Mouse (Mus musculus): Measurements from ENCODE around the gene Plin5. TPM values are rescaled to one million over a fixed set of nuclear protein-coding genes. Genes with fewer than 3 reads are reported as not detected.
"Not testable (repeated sequence)": the region's sequence is repeated elsewhere in the genome, so short reads cannot be mapped to it uniquely, and the experiment has no call there.

Gene Plin5
- polyA plus RNA-seq, 1 experiment from 2014 or later, result 1.2 TPM

DNA sequence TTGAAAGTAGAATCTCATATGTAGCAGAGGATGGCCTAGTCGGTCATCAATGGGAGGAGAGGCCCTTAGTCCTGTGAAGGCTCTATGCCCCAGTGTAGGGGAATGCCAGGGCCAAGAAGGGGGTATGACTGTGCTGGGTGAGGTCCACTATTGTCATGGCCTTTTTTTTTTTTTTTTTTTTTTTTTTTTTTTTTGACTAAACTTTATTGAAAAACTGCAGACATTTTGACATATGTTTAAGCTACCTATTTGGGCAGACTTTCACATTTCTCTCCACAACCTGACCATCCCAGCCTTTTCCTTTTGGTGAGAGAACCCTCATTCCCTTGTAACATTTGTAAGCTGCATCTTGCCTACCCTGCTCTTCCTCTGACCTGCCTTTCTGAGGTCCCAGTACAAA, 25.1 kb downstream of the Plin5 start:
- no peak overlapping the region for H3K4me2 ChIP-seq (ENCODE audit: low read depth, low read length)
- ATAC-seq (ENCODE audit: insufficient read depth, low FRiP score), result no peak
- H3K9ac ChIP-seq (ENCODE audit: low read length), result no peak overlapping the region
- 88% methylated on average over 1 of the region's 1 CpGs for WGBS
- peaks cover 21% of the 10 kb centered on the region; the same call in 1 of the 2 replicates for H3K36me3 ChIP-seq (ENCODE audit: control insufficient read depth, insufficient read depth, low read length)
- no peaks in the 10 kb centered on the region for H3K27me3 ChIP-seq (ENCODE audit: control insufficient read depth, insufficient read depth, low read length)
- no peaks in the 10 kb centered on the region for H3K4me1 ChIP-seq (ENCODE audit: control insufficient read depth, insufficient read depth, low read length)
- peak overlapping the region; percentile 51 for H3K27ac ChIP-seq (ENCODE audit: low read length)
- H3K9me3 ChIP-seq (replicated peaks; ENCODE audit: control insufficient read depth, low read length), result no peaks in the 10 kb centered on the region
- H3K4me3 ChIP-seq (replicated peaks; ENCODE audit: low read length), result no peak overlapping the region

DNA sequence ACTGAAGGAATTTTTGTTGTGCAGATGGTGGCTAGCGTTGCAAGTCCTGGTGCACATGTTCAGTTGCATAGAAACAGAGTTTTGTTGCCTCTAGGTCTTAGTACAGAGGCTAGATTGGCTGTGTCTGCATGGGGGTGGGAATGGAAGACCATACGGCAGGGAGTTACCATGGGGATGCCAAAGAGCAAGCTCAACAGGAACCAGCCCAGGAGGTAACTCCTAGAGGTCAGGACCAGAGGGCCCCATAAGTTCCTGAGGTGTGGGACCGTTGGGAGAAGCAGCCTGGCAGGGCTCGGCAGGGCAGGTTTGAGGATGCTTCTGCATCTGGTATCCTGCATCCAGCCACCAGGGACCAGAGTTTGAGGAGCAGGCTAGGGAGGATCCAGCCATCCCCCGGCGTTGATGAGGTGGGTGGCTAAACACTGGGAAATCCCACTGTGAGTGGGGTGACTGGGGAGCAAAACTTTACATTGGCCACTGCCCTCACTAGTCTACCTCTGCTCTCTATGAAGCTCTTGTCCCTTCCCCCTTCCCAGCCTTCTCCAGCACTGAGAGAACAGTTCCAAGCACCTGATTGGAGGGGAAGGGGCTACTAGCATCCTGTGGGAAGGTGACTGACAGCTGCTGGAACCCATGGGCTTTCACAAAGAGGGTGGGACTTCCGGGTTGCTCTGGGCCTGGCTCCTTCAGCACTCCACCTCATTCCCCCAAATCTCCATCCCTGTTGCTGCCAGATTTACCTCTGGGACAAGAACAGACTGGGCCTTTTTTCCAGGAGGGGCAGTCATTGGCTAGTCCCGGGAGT, 36.4 kb downstream of the Plin5 start:
- WGBS, result 8% methylated on average over 8 of the region's 8 CpGs
- no peak overlapping the region for H3K27ac ChIP-seq (ENCODE audit: low read length)
- ATAC-seq (ENCODE audit: insufficient read depth, low FRiP score), result no peak

DNA sequence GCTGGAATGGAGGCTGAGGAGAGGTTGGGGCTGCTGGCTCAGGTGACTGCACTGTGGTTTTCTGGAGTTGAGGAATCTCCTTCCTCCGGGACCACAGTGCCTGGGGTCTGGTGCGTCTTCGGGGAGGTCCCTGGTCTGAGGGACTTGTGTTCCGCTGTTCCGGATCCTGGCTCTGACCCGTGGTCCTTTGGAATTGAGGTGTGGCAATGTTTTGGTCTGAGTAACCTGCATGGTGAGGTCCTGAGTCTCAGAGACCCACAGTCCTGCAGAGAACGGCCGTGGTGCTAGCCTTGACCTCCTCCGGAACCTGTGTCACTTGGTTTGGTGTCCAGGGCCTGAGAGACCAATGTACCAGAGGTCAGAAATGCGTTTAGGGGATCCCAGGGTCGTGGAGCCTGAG, 37.5 kb downstream of the Plin5 start:
- WGBS, result 1% methylated on average over 11 of the region's 11 CpGs
- Histone ChIP-seq H3K9me3 (replicated peaks; ENCODE audit: control insufficient read depth, low read length) (no peaks in the 10 kb centered on the region), H3K27ac (ENCODE audit: low read length) (peak overlapping the region; percentile 71; the same call in 1 of the 2 replicates), H3K4me1 (ENCODE audit: control insufficient read depth, insufficient read depth, low read length) (peaks cover 19% of the 10 kb centered on the region), H3K9ac (ENCODE audit: low read length) (peak overlapping the region; percentile 90), H3K27me3 (ENCODE audit: control insufficient read depth, insufficient read depth, low read length) (no peaks in the 10 kb centered on the region), H3K36me3 (ENCODE audit: control insufficient read depth, insufficient read depth, low read length) (peaks cover 13% of the 10 kb centered on the region; the same call in 1 of the 2 replicates), H3K4me3 (replicated peaks; ENCODE audit: low read length) (peak overlapping the region; percentile 87), H3K4me2 (ENCODE audit: low read depth, low read length) (peak overlapping the region; percentile 69)
- no peak for ATAC-seq (ENCODE audit: insufficient read depth, low FRiP score)

More for the DNA sequence above, 36.4 kb downstream of the Plin5 start:
- Histone ChIP-seq H3K4me3 (replicated peaks; ENCODE audit: low read length) (peak overlapping the region; percentile 87), H3K9ac (ENCODE audit: low read length) (peak overlapping the region; percentile 90), H3K9me3 (replicated peaks; ENCODE audit: control insufficient read depth, low read length) (no peaks in the 10 kb centered on the region), H3K27me3 (ENCODE audit: control insufficient read depth, insufficient read depth, low read length) (no peaks in the 10 kb centered on the region), H3K4me2 (ENCODE audit: low read depth, low read length) (peak overlapping the region; percentile 69), H3K36me3 (ENCODE audit: control insufficient read depth, insufficient read depth, low read length) (peaks cover 13% of the 10 kb centered on the region; the same call in 1 of the 2 replicates), H3K4me1 (ENCODE audit: control insufficient read depth, insufficient read depth, low read length) (peaks cover 13% of the 10 kb centered on the region)

GRCm38 (mm10) chr17:56078880-56079795, 38.3 kb downstream of the Plin5 start, which contains the start of gene Hdgfl2:
Gene Hdgfl2, plus strand, starts transcription at chr17:56079634.
- Histone ChIP-seq H3K36me3 (ENCODE audit: control insufficient read depth, insufficient read depth, low read length) (peaks cover 9% of the 10 kb centered on the region; the same call in 1 of the 2 replicates), H3K27ac (ENCODE audit: low read length) (peak within 1 kb of the TSS; percentile 71; the same call in 1 of the 2 replicates), H3K27me3 (ENCODE audit: control insufficient read depth, insufficient read depth, low read length) (no peaks in the 10 kb centered on the region), H3K9me3 (replicated peaks; ENCODE audit: control insufficient read depth, low read length) (no peaks in the 10 kb centered on the region), H3K4me1 (ENCODE audit: control insufficient read depth, insufficient read depth, low read length) (peaks cover 20% of the 10 kb centered on the region), H3K9ac (ENCODE audit: low read length) (peak within 1 kb of the TSS; percentile 90), H3K4me2 (ENCODE audit: low read depth, low read length) (peak within 1 kb of the TSS; percentile 69), H3K4me3 (replicated peaks; ENCODE audit: low read length) (peak within 1 kb of the TSS; percentile 87)
- ATAC-seq (ENCODE audit: insufficient read depth, low FRiP score), result peak; percentile 95
- WGBS, result under 1% methylated on average over 61 of the region's 61 CpGs

DNA sequence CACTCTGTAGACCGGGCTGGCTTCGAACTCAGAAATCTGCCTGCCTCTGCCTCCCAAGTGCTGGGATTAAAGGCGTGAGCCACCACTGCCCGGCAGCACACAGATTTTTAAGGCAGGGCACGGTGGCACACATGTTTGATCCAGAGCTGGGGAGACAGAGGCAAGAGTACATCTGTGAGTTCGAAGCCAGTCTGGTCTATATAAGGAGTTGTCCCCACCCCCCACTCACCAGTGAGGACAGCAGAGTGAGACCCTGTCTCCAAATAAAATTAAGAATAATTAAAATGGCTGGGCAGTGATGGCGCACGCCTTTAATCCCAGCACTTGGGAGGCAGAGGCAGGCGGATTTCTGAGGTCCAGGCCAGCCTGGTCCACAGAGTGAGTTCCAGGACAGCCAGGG, 39.0 kb downstream of the Plin5 start:
- Histone ChIP-seq H3K27ac (ENCODE audit: low read length) (peak overlapping the region; percentile 25; the same call in 1 of the 2 replicates), H3K4me2 (ENCODE audit: low read depth, low read length) (peak overlapping the region; percentile 45), H3K4me3 (replicated peaks; ENCODE audit: low read length) (peak overlapping the region; percentile 87), H3K4me1 (ENCODE audit: control insufficient read depth, insufficient read depth, low read length) (peaks cover 27% of the 10 kb centered on the region)
- ATAC-seq (ENCODE audit: insufficient read depth, low FRiP score); H3K27me3 ChIP-seq (ENCODE audit: control insufficient read depth, insufficient read depth, low read length); H3K36me3 ChIP-seq (ENCODE audit: control insufficient read depth, insufficient read depth, low read length); H3K9me3 ChIP-seq (replicated peaks; ENCODE audit: control insufficient read depth, low read length); H3K9ac ChIP-seq (ENCODE audit: low read length): not testable (repeated sequence)
- 61% methylated on average over 9 of the region's 9 CpGs for WGBS

- no peak overlapping the region for H3K27ac ChIP-seq (ENCODE audit: low read length)
- peaks cover 27% of the 10 kb centered on the region for H3K4me1 ChIP-seq (ENCODE audit: control insufficient read depth, insufficient read depth, low read length)
- peaks cover under 1% of the 10 kb centered on the region; the same call in 1 of the 2 replicates for H3K36me3 ChIP-seq (ENCODE audit: control insufficient read depth, insufficient read depth, low read length)
- H3K9me3 ChIP-seq (replicated peaks; ENCODE audit: control insufficient read depth, low read length), result no peaks in the 10 kb centered on the region
- H3K27me3 ChIP-seq (ENCODE audit: control insufficient read depth, insufficient read depth, low read length), result no peaks in the 10 kb centered on the region
- no peak overlapping the region for H3K9ac ChIP-seq (ENCODE audit: low read length)
- 85% methylated on average over 5 of the region's 5 CpGs for WGBS
- no peak overlapping the region for H3K4me3 ChIP-seq (replicated peaks; ENCODE audit: low read length)
- H3K4me2 ChIP-seq (ENCODE audit: low read depth, low read length), result no peak overlapping the region
- ATAC-seq (ENCODE audit: insufficient read depth, low FRiP score), result no peak
Observed at GRCm38 (mm10) chr17:56077523-56077922, 39.9 kb downstream of the Plin5 start.

GRCm38 (mm10) chr17:56074827-56075208, 42.6 kb downstream of the Plin5 start, which contains the start of gene Ubxn6:
Gene Ubxn6, minus strand, starts transcription at chr17:56075028.
- Histone ChIP-seq H3K4me2 (ENCODE audit: low read depth, low read length) (peak within 1 kb of the TSS; percentile 67), H3K4me1 (ENCODE audit: control insufficient read depth, insufficient read depth, low read length) (peaks cover 14% of the 10 kb centered on the region; the same call in 1 of the 2 replicates), H3K9ac (ENCODE audit: low read length) (peak within 1 kb of the TSS; percentile 81), H3K4me3 (replicated peaks; ENCODE audit: low read length) (peak within 1 kb of the TSS; percentile 71), H3K27ac (ENCODE audit: low read length) (peak within 1 kb of the TSS; percentile 98), H3K36me3 (ENCODE audit: control insufficient read depth, insufficient read depth, low read length) (peaks cover 5% of the 10 kb centered on the region; the same call in 1 of the 2 replicates), H3K9me3 (replicated peaks; ENCODE audit: control insufficient read depth, low read length) (no peaks in the 10 kb centered on the region), H3K27me3 (ENCODE audit: control insufficient read depth, insufficient read depth, low read length) (no peaks in the 10 kb centered on the region)
- ATAC-seq (ENCODE audit: insufficient read depth, low FRiP score), result peak; percentile 44
- under 1% methylated on average over 35 of the region's 35 CpGs for WGBS

DNA sequence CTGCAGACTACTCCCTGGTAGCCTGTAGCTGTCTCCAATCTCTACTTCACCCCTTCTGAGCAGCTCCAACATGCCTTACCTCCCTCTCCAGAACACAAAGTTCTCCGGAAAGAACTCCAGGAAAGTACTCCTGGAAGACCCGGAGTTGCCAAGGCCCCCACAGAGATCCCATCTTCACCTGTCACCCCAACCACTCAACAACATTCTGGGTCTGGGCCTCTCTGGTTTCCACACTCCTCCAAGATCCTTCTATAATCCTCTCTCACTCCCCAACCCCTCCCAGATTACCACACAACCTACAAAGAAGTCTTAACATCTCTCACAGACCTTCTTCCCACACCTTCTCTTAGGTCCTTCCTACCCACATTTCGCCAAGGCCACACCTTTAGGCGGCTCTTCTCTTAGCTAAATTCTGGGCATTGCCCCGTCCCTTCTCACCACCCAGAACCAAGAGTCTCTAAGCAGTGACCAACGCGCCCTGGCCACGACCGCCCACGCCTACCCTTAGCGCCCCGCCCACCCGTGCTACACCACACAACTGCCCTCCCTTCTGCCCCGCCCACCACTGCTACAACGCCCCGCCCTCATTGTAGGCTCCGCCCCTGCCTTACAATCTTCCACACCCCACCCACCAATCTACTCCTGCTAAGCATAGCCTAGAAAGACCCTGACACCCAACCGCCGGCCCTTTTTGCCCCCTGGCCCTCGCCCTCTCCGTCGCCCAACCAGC, 43.1 kb downstream of the Plin5 start:
- Histone ChIP-seq H3K4me3 (replicated peaks; ENCODE audit: low read length) (peak overlapping the region; percentile 71), H3K9ac (ENCODE audit: low read length) (peak overlapping the region; percentile 81), H3K27me3 (ENCODE audit: control insufficient read depth, insufficient read depth, low read length) (no peaks in the 10 kb centered on the region), H3K4me1 (ENCODE audit: control insufficient read depth, insufficient read depth, low read length) (peaks cover 14% of the 10 kb centered on the region; the same call in 1 of the 2 replicates), H3K4me2 (ENCODE audit: low read depth, low read length) (peak overlapping the region; percentile 67), H3K36me3 (ENCODE audit: control insufficient read depth, insufficient read depth, low read length) (peaks cover 9% of the 10 kb centered on the region), H3K27ac (ENCODE audit: low read length) (peak overlapping the region; percentile 98), H3K9me3 (replicated peaks; ENCODE audit: control insufficient read depth, low read length) (no peaks in the 10 kb centered on the region)
- ATAC-seq (ENCODE audit: insufficient read depth, low FRiP score), result peak; percentile 34; the same call in 1 of the 2 replicates
- 10% methylated on average over 22 of the region's 22 CpGs for WGBS
